Mouse (Mus musculus): ENCODE results near the gene Lrrc42.

The Lrrc42 gene

GRCm38 (mm10) chr4:107249471-107249870, 3.9 kb downstream of the Lrrc42 start:
- no peak for DNase-seq (ENCODE audit: low spot score in 2 of 2)

GRCm38 (mm10) chr4:107248061-107248460, 5.3 kb downstream of the Lrrc42 start:
- no peak for DNase-seq (ENCODE audit: low spot score in 2 of 2)

- no peak for DNase-seq (ENCODE audit: low spot score in 2 of 2)
Measured at GRCm38 (mm10) chr4:107247110-107247509, 6.2 kb downstream of the Lrrc42 start.

- no peak for DNase-seq (ENCODE audit: low spot score in 2 of 2)
Measured at GRCm38 (mm10) chr4:107246040-107246439, 7.3 kb downstream of the Lrrc42 start.

- DNase-seq (ENCODE audit: low spot score in 2 of 2): no peak
Measured at GRCm38 (mm10) chr4:107245368-107245767, 8.0 kb downstream of the Lrrc42 start.

- DNase-seq (ENCODE audit: low spot score in 2 of 2): no peak
Measured at GRCm38 (mm10) chr4:107243365-107244333, 9.7 kb downstream of the Lrrc42 start.

- DNase-seq (ENCODE audit: low spot score in 2 of 2): no peak
Measured at GRCm38 (mm10) chr4:107240196-107240595, 13.1 kb downstream of the Lrrc42 start.

- DNase-seq (ENCODE audit: low spot score in 2 of 2): no peak
Measured at GRCm38 (mm10) chr4:107238253-107238652, 15.1 kb downstream of the Lrrc42 start.

- no peak for DNase-seq (ENCODE audit: low spot score in 2 of 2)
Measured at GRCm38 (mm10) chr4:107232219-107232618, 21.1 kb downstream of the Lrrc42 start.

GRCm38 (mm10) chr4:107226313-107226712, 27.0 kb downstream of the Lrrc42 start:
- no peak for DNase-seq (ENCODE audit: low spot score in 2 of 2)

- peak in 1 of 2 experiments; percentile 6 for DNase-seq (ENCODE audit: low spot score in 2 of 2)
Measured at GRCm38 (mm10) chr4:107223225-107224204, 29.8 kb downstream of the Lrrc42 start.

- no peak for DNase-seq (ENCODE audit: low spot score in 2 of 2)
Measured at GRCm38 (mm10) chr4:107221524-107221923, 31.8 kb downstream of the Lrrc42 start.

GRCm38 (mm10) chr4:107217574-107217973, 35.8 kb downstream of the Lrrc42 start:
- no peak for DNase-seq (ENCODE audit: low spot score in 2 of 2)

GRCm38 (mm10) chr4:107213279-107214011, 39.9 kb downstream of the Lrrc42 start:
- no peak for DNase-seq (ENCODE audit: low spot score in 2 of 2)

- DNase-seq (ENCODE audit: low spot score in 2 of 2): no peak
Measured at GRCm38 (mm10) chr4:107211936-107212335, 41.4 kb downstream of the Lrrc42 start.

GRCm38 (mm10) chr4:107211465-107211864, 41.9 kb downstream of the Lrrc42 start:
- peak in 1 of 2 experiments; percentile 17 for DNase-seq (ENCODE audit: low spot score in 2 of 2)

- DNase-seq (ENCODE audit: low spot score in 2 of 2): no peak
Measured at GRCm38 (mm10) chr4:107210483-107211097, 42.7 kb downstream of the Lrrc42 start.

- no peak for DNase-seq (ENCODE audit: low spot score in 2 of 2)
Measured at GRCm38 (mm10) chr4:107208880-107209279, 44.5 kb downstream of the Lrrc42 start, which contains the start of gene Ldlrad1. TSS of gene Ldlrad1 (plus strand) at chr4:107209180.

GRCm38 (mm10) chr4:107207016-107207415, 46.3 kb downstream of the Lrrc42 start:
- DNase-seq (ENCODE audit: low spot score in 2 of 2): no peak

GRCm38 (mm10) chr4:107203001-107203400, 50.3 kb downstream of the Lrrc42 start:
- DNase-seq (ENCODE audit: low spot score in 2 of 2): no peak

GRCm38 (mm10) chr4:107201779-107202178, 51.6 kb downstream of the Lrrc42 start:
- no peak for DNase-seq (ENCODE audit: low spot score in 2 of 2)

Data from left cerebral cortex, adult 9 months (tissue).